Mouse (Mus musculus): ENCODE results near the gene Adat2. TPM values are rescaled to one million over a fixed set of nuclear protein-coding genes. Genes with fewer than 3 reads are reported as not detected.

The Adat2 gene
- polyA plus RNA-seq, 1 experiment from 2014 or later = 3.3 TPM

DNA sequence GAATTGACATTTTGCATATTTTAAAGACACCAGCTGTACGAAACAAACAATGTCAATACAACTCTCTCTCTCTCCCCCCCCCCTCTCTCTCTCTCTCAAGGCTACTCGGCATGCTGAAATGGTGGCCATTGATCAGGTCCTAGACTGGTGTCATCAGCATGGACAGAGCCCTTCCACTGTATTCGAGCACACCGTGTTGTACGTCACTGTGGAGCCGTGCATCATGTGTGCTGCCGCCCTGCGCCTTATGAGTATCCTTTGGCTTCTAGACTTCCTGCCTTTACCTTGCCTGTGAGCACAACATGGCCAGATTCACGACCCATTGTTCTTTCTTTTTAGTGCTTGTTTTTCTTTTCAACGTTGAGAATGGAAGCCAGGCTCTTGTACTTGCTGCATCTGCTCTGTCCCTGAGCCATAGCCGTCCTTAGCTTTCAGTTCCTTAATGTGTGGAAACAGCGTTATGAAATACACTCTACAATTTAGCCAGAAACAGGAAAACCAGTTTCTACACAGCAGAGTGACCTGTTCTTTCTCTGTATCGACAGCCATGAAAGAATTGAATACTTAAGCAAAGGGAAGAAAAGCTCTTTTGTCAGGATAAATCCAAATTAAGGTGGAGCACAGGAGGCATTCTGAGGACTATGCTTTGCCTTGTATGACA, 7.5 kb downstream of the Adat2 start:
- no peak overlapping the region for H3K27ac ChIP-seq (ENCODE audit: low read length)
- H3K4me3 ChIP-seq (ENCODE audit: low read length) = no peak overlapping the region
- H3K27me3 ChIP-seq (replicated peaks; ENCODE audit: control insufficient read depth, insufficient read depth, low read length) = no peaks in the 10 kb centered on the region
- H3K4me2 ChIP-seq (ENCODE audit: low read depth, low read length) = no peak overlapping the region
- H3K9me3 ChIP-seq (ENCODE audit: control insufficient read depth, low read length) = no peaks in the 10 kb centered on the region
- 87% methylated on average over 13 of the region's 13 CpGs for WGBS
- ATAC-seq = no peak
- no peaks in the 10 kb centered on the region for H3K4me1 ChIP-seq (ENCODE audit: control insufficient read depth, insufficient read depth, low read length)
- H3K36me3 ChIP-seq (ENCODE audit: control insufficient read depth, insufficient read depth, low read length) = no peaks in the 10 kb centered on the region; the same call in 1 of the 2 replicates
- no peak overlapping the region for H3K9ac ChIP-seq (ENCODE audit: low read depth, low read length)

DNA sequence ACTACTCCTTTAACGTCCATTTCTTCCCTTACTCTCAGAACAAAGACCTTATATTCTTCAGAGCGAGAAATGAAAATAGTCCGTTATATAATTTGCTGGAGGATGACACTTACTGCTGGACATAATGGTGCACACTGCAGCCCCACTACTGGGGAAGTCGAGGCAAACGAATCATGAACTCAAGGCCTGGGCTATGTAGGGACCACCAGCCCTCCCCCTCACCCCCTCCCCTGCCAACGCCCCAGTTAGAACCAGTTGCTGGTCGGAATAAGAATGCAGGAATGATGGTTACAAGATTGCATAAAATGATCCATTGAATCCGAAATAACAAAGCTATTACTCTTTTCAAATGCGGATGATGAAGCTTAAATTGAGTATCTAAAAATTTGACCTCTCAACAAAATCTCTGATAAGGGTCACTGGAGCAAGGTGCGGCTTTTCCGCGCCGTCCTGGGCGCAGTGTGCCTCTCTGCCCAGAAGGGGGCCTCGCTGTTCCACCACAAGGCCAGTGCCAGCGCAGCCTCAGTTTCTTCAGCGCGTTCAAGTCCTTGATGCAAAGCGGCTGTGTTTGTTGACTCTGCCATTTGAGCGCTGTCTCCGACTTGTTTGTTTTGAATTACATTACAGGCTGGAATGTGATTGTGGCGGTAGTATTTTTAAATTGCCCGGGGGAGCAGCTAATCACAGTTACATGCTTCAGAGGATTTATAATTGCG, 11.8 kb downstream of the Adat2 start:
- Histone ChIP-seq H3K9ac (ENCODE audit: low read depth, low read length) (no peak overlapping the region), H3K4me2 (ENCODE audit: low read depth, low read length) (peak overlapping the region; percentile 43), H3K4me3 (ENCODE audit: low read length) (peak overlapping the region; percentile 25; the same call in 1 of the 2 replicates), H3K9me3 (ENCODE audit: control insufficient read depth, low read length) (no peaks in the 10 kb centered on the region), H3K36me3 (ENCODE audit: control insufficient read depth, insufficient read depth, low read length) (no peaks in the 10 kb centered on the region; the same call in 1 of the 2 replicates), H3K27me3 (replicated peaks; ENCODE audit: control insufficient read depth, insufficient read depth, low read length) (no peaks in the 10 kb centered on the region), H3K4me1 (ENCODE audit: control insufficient read depth, insufficient read depth, low read length) (no peaks in the 10 kb centered on the region), H3K27ac (ENCODE audit: low read length) (no peak overlapping the region)
- peak; percentile 60; the same call in 1 of the 2 replicates for ATAC-seq
- WGBS = 27% methylated on average over 24 of the region's 24 CpGs

DNA sequence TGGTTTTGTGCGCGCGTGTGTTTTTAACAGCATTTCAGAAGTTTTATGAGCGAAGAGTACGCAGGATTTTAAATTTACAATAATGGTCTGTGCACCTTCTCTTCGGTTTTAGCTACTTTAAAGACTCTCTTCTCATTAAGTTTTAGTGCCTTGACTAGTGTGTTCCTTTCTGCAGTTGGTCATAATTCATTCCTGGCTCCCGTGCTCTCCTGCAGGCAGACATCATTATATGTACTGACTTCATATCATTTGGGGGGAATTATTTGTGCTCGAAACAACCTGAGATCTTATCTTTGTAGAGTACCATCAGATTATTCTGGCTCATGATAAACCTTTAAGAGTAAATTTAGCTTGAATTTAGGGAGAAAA, 12.4 kb downstream of the Adat2 start:
- Histone ChIP-seq H3K4me3 (ENCODE audit: low read length) (peak overlapping the region; percentile 25; the same call in 1 of the 2 replicates), H3K27ac (ENCODE audit: low read length) (no peak overlapping the region), H3K9me3 (ENCODE audit: control insufficient read depth, low read length) (no peaks in the 10 kb centered on the region), H3K4me1 (ENCODE audit: control insufficient read depth, insufficient read depth, low read length) (no peaks in the 10 kb centered on the region), H3K36me3 (ENCODE audit: control insufficient read depth, insufficient read depth, low read length) (no peaks in the 10 kb centered on the region; the same call in 1 of the 2 replicates), H3K27me3 (replicated peaks; ENCODE audit: control insufficient read depth, insufficient read depth, low read length) (no peaks in the 10 kb centered on the region), H3K4me2 (ENCODE audit: low read depth, low read length) (peak overlapping the region; percentile 43), H3K9ac (ENCODE audit: low read depth, low read length) (no peak overlapping the region)
- WGBS = 38% methylated on average over 8 of the region's 8 CpGs
- ATAC-seq = no peak

DNA sequence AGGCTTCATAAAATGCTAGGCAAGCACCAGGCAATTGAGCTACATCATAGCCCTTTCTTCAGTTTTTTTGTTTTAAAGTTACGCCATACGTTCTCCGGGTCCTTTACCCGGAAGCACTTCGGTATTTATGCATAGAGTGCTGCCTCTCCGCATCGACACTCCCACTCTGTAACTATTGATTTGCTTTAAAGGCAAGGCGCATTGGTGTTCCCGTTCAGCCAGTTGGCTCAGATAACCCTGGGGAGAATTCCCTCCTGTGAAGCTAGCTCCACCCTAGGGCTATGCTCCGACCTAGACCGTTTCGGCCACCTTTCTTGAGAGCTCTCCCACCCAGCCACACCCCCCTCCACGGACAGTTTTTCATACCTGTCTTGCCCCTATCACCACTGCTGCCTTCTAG, 13.7 kb downstream of the Adat2 start:
- peak; percentile 72 for ATAC-seq
- no peak overlapping the region; the same call in 1 of the 2 replicates for H3K4me3 ChIP-seq (ENCODE audit: low read length)
- H3K27ac ChIP-seq (ENCODE audit: low read length) = no peak overlapping the region
- no peaks in the 10 kb centered on the region; the same call in 1 of the 2 replicates for H3K36me3 ChIP-seq (ENCODE audit: control insufficient read depth, insufficient read depth, low read length)
- H3K27me3 ChIP-seq (replicated peaks; ENCODE audit: control insufficient read depth, insufficient read depth, low read length) = no peaks in the 10 kb centered on the region
- no peak overlapping the region for H3K9ac ChIP-seq (ENCODE audit: low read depth, low read length)
- WGBS = 56% methylated on average over 13 of the region's 13 CpGs
- 0 out of 2 replicates have a peak, but pooled peaks cover 2% of the 10 kb centered on the region for H3K4me1 ChIP-seq (ENCODE audit: control insufficient read depth, insufficient read depth, low read length)
- H3K9me3 ChIP-seq (ENCODE audit: control insufficient read depth, low read length) = no peaks in the 10 kb centered on the region
- peak overlapping the region; percentile 36; the same call in 1 of the 2 replicates for H3K4me2 ChIP-seq (ENCODE audit: low read depth, low read length)

DNA sequence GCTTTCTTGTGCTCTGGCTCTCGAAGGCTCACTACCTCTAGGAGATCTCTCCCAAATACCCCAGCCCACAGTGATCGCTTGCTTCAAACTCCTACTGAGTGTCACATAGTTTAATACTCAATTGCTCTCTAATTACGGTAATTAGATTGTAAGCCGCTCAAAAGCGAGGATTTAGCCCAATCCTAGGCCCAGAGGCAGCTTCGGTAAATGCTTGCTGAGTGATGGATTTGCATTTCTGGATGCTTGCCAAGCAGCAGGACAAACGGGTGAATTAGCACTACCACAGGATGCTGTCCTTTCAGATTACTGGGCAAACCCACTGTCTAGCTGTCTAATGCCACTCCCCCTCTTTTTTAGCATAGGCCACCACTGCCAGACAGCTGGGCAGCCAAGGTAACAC, 17.1 kb downstream of the Adat2 start:
- no peak overlapping the region for H3K4me2 ChIP-seq (ENCODE audit: low read depth, low read length)
- 59% methylated on average over 7 of the region's 7 CpGs for WGBS
- no peaks in the 10 kb centered on the region for H3K9me3 ChIP-seq (ENCODE audit: control insufficient read depth, low read length)

DNA sequence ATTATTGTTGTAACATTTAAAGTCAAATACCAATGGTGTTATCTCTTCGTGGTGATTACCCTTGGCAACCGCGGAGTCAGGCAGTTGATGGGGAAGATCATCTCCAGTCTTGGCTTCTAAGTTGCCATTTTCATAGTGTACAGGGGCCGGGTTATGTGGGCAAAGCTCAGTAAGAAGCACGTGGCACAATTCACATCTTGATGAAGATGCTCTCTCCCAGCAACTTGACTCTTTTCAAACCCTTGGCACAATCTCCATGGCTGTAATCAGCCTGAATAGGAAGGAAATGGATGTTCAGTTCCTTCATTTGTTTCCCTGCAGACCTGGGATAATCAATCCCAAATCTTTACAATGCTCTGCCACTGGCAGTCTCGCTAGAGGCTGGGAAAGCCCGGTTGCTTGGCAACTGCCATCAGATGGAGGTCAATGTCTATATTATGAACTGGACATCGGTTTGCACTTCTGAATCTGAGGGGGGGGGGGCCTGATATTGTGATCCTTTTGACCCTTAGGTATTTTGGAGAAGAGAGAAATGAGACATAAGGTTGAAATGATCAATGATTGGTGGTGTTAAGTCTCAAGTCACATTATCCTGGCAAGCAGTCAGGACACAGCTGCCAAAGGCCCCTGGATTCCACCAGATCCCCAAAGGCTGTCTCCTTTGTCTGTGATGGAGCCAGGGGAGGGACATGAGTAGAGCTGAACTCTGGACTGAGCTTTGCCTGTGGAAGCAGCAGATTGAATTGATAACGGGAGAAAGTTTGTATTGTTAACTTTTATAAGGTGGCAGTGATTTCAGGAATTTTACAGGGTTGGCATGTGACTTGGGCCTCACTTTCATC, 18.2 kb downstream of the Adat2 start:
- H3K27me3 ChIP-seq (replicated peaks; ENCODE audit: control insufficient read depth, insufficient read depth, low read length) = no peaks in the 10 kb centered on the region
- H3K9me3 ChIP-seq (ENCODE audit: control insufficient read depth, low read length) = no peaks in the 10 kb centered on the region
- no peaks in the 10 kb centered on the region for H3K36me3 ChIP-seq (ENCODE audit: control insufficient read depth, insufficient read depth, low read length)
- no peak overlapping the region for H3K4me3 ChIP-seq (ENCODE audit: low read length)
- ATAC-seq = no peak
- no peak overlapping the region for H3K9ac ChIP-seq (ENCODE audit: low read depth, low read length)
- no peak overlapping the region for H3K4me2 ChIP-seq (ENCODE audit: low read depth, low read length)
- no peak overlapping the region for H3K27ac ChIP-seq (ENCODE audit: low read length)
- 0 out of 2 replicates have a peak, but pooled peaks cover 4% of the 10 kb centered on the region for H3K4me1 ChIP-seq (ENCODE audit: control insufficient read depth, insufficient read depth, low read length)
- 56% methylated on average over 9 of the region's 9 CpGs for WGBS

More for the DNA sequence above, 17.1 kb downstream of the Adat2 start:
- H3K27ac ChIP-seq (ENCODE audit: low read length) = no peak overlapping the region
- 0 out of 2 replicates have a peak, but pooled peaks cover 4% of the 10 kb centered on the region for H3K4me1 ChIP-seq (ENCODE audit: control insufficient read depth, insufficient read depth, low read length)
- ATAC-seq = no peak
- no peaks in the 10 kb centered on the region for H3K36me3 ChIP-seq (ENCODE audit: control insufficient read depth, insufficient read depth, low read length)
- no peak overlapping the region for H3K4me3 ChIP-seq (ENCODE audit: low read length)
- no peaks in the 10 kb centered on the region for H3K27me3 ChIP-seq (replicated peaks; ENCODE audit: control insufficient read depth, insufficient read depth, low read length)
- no peak overlapping the region for H3K9ac ChIP-seq (ENCODE audit: low read depth, low read length)

DNA sequence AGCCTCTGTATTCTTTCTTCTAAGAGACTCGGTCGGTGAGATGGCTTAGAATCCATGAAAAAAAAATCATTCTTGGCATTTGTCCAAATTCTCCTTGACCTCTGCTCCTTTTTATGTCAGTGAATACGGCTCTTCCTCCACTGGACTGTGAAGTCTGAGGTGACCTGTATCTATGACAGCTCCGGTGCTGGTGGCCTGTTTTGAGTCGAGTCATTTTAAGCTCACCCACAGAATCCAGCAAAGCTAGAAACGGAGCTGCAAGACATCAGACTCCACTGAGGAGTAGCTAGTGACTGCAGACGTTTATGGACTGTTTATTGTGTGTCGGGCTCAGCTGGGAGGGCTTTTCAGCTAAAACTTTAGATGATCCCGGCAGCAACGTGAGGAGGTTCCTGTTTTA, 19.3 kb downstream of the Adat2 start:
- WGBS = 24% methylated on average over 10 of the region's 10 CpGs
- H3K4me2 ChIP-seq (ENCODE audit: low read depth, low read length) = no peak overlapping the region
- H3K9me3 ChIP-seq (ENCODE audit: control insufficient read depth, low read length) = no peaks in the 10 kb centered on the region
- no peak overlapping the region for H3K4me3 ChIP-seq (ENCODE audit: low read length)
- H3K4me1 ChIP-seq (ENCODE audit: control insufficient read depth, insufficient read depth, low read length) = 0 out of 2 replicates have a peak, but pooled peaks cover 4% of the 10 kb centered on the region
- H3K9ac ChIP-seq (ENCODE audit: low read depth, low read length) = no peak overlapping the region
- H3K36me3 ChIP-seq (ENCODE audit: control insufficient read depth, insufficient read depth, low read length) = no peaks in the 10 kb centered on the region
- H3K27ac ChIP-seq (ENCODE audit: low read length) = no peak overlapping the region
- no peaks in the 10 kb centered on the region for H3K27me3 ChIP-seq (replicated peaks; ENCODE audit: control insufficient read depth, insufficient read depth, low read length)
- ATAC-seq = peak; percentile 26; the same call in 1 of the 2 replicates

DNA sequence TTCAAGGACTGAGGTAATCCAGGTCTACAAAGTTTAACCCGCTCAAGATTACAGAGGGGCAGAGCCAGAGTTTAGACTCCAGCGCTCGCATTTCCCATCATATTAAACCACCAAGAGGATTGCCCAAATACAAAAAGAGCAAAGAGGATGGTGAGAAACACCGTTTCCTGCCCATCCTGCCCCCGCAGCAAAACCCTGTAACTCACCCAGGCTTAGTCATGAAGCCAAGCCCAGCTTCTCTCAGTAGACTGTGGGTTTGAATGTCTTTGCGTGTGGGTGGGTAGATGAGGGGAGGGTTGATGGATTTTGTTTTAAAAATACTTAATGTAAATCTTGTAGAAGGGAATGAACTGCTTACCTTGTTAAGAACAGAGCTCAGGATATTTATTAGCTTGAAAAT, 19.7 kb downstream of the Adat2 start:
- H3K4me3 ChIP-seq (ENCODE audit: low read length) = no peak overlapping the region
- no peak for ATAC-seq
- no peak overlapping the region for H3K4me2 ChIP-seq (ENCODE audit: low read depth, low read length)
- 55% methylated on average over 6 of the region's 6 CpGs for WGBS
- H3K27ac ChIP-seq (ENCODE audit: low read length) = no peak overlapping the region
- no peak overlapping the region for H3K9ac ChIP-seq (ENCODE audit: low read depth, low read length)
- no peaks in the 10 kb centered on the region for H3K36me3 ChIP-seq (ENCODE audit: control insufficient read depth, insufficient read depth, low read length)
- 0 out of 2 replicates have a peak, but pooled peaks cover 4% of the 10 kb centered on the region for H3K4me1 ChIP-seq (ENCODE audit: control insufficient read depth, insufficient read depth, low read length)
- no peaks in the 10 kb centered on the region for H3K9me3 ChIP-seq (ENCODE audit: control insufficient read depth, low read length)
- no peaks in the 10 kb centered on the region for H3K27me3 ChIP-seq (replicated peaks; ENCODE audit: control insufficient read depth, insufficient read depth, low read length)

DNA sequence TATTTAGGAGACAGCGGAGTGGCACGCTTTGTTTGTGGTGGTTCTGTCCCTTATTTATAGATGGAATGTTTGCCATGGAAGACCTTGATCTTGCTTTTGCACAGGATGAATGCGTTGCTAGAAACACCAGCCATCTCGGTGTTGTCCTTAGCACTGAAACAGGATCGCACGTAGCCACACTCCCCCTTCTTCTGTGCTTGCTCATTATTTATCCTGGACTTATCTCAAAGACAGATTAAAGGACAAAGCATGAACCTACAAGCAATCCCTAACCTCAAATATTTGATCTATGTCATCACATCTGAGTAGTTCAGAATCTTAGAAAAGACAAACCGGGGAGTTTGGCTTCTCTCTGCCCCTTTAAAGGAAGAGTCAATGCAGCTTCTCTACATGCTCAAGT, 24.4 kb downstream of the Adat2 start:
- Histone ChIP-seq H3K4me2 (ENCODE audit: low read depth, low read length) (no peak overlapping the region), H3K27ac (ENCODE audit: low read length) (no peak overlapping the region), H3K4me3 (ENCODE audit: low read length) (no peak overlapping the region), H3K9me3 (ENCODE audit: control insufficient read depth, low read length) (no peaks in the 10 kb centered on the region), H3K36me3 (ENCODE audit: control insufficient read depth, insufficient read depth, low read length) (no peaks in the 10 kb centered on the region), H3K9ac (ENCODE audit: low read depth, low read length) (no peak overlapping the region), H3K4me1 (ENCODE audit: control insufficient read depth, insufficient read depth, low read length) (no peaks in the 10 kb centered on the region), H3K27me3 (replicated peaks; ENCODE audit: control insufficient read depth, insufficient read depth, low read length) (no peaks in the 10 kb centered on the region)
- WGBS = 55% methylated on average over 7 of the region's 7 CpGs
- no peak for ATAC-seq

Measured in intestine, embryonic 16.5 days (tissue).